Mouse (Mus musculus): ENCODE results near the gene 0610009B22Rik.

DNA sequence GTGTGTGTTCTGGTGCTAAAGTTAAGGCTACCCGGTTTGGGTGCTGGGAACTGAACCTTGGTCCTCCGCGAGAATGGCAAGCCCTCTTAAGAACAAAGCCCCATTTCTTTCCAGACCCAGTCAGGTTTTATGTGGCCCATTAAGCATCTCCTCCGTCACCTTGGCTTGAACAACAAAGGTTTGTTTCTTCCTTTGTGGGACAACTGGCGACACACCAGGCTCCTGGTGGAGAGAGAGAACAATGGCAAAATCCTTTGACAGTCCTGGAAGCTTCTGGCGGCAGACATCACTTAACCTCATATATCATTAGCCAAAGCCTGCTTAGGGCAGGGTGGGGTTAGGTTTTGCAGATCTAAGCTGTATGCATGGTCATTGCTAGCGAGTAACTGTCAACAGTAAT lies 26.0 kb downstream of the 0610009B22Rik start:
- no peak for TF ChIP-seq POLR2A (IDR thresholded peaks at IDR 0.05; ENCODE audit: insufficient read depth, low read depth, low read length)
- TF ChIP-seq CTCF (IDR thresholded peaks at IDR 0.05; ENCODE audit: insufficient read depth, low read depth, low read length), result no peak
